Mouse (Mus musculus) kidney, postnatal 0 days (tissue): ENCODE measurements at regions not wholly inside any gene's neighbourhood (a gene's known extent, or its start where the extent isn't known, plus 50 kb on each side); places are given as distances from the start of the nearest gene placed in this dataset.

Experiments used
- ATAC-seq: fragments of 200-750 bp; cut with Nextera tagmentation; replicated peaks from 2 replicates; pipeline ENCODE4 v1.8.0; 2017; ENCODE audit warnings: low read depth, moderate number of reproducible peaks, moderate TSS enrichment, moderate library complexity; ENCODE audit not compliant: low FRiP score
- DNase-seq: peaks from one replicate; pipeline ENCODE4 v3.0.0-alpha.2; 2016; ENCODE audit warnings: low spot score
- H3K27ac ChIP-seq: fragments of 300-500 bp; sonication (generic); 2 replicates; pipeline ENCODE4 v1.5.1; 2014; ENCODE audit warnings: mild to moderate bottlenecking
- H3K27me3 ChIP-seq: fragments of 300-500 bp; sonication (generic); 2 replicates; pipeline ENCODE4 v1.6.1; 2014; ENCODE audit warnings: low read length, mixed read lengths; ENCODE audit not compliant: insufficient read depth
- H3K36me3 ChIP-seq: fragments of 300-500 bp; sonication (generic); 2 replicates; pipeline ENCODE4 v1.6.1; 2014; ENCODE audit warnings: low read length, mixed read lengths; ENCODE audit not compliant: insufficient read depth
- H3K4me1 ChIP-seq: fragments of 300-500 bp; sonication (generic); replicated peaks from 2 replicates; pipeline ENCODE4 v1.6.1; 2014; ENCODE audit warnings: antibody characterized with exemption, low read length, mixed read lengths; ENCODE audit not compliant: insufficient read depth
- H3K4me2 ChIP-seq: fragments of 300-500 bp; sonication (generic); 2 replicates; pipeline ENCODE4 v1.6.1; 2014; ENCODE audit warnings: mild to moderate bottlenecking, low read length, moderate library complexity, mixed read lengths
- H3K4me3 ChIP-seq: fragments of 300-500 bp; sonication (generic); replicated peaks from 2 replicates; pipeline ENCODE4 v1.5.1; 2014; ENCODE audit warnings: low read depth, low read length
- H3K9ac ChIP-seq: fragments of 300-500 bp; sonication (generic); 2 replicates; pipeline ENCODE4 v1.6.1; 2014; ENCODE audit warnings: low read depth, low read length
- H3K9me3 ChIP-seq: fragments of 300-500 bp; sonication (generic); replicated peaks from 2 replicates; pipeline ENCODE4 v1.6.1; 2016; ENCODE audit warnings: low read length, inconsistent platforms, mixed read lengths
- CTCF ChIP-seq: IDR thresholded peaks from 2 replicates; pipeline ENCODE4 v1.5.1; 2016; ENCODE audit warnings: antibody characterized with exemption, low read depth, mild to moderate bottlenecking, moderate library complexity
- WGBS: fragments of 180-500 bp; shearing (Covaris S2); extraction: QIAGEN DNeasy Blood & Tissue Kit; methylation state at CpG from one replicate; pipeline ENCODE4 v1.1.7; 2014; 5-methylcytosine and 5-hydroxymethylcytosine counted together

GRCm38 (mm10) chr4:87467600-87467999 lies 237.3 kb upstream of the Slc24a2 start:
- no peak for DNase-seq

GRCm38 (mm10) chr4:87467018-87467417 lies 236.7 kb upstream of the Slc24a2 start:
- no peak overlapping the region for H3K4me2 ChIP-seq
- no peaks in the 10 kb centered on the region for H3K27me3 ChIP-seq
- H3K9ac ChIP-seq, result no peak overlapping the region
- H3K9me3 ChIP-seq, result no peaks in the 10 kb centered on the region
- DNase-seq (peak; percentile 79), ATAC-seq (no peak)
- no peak for TF ChIP-seq CTCF
- H3K4me1 ChIP-seq, result no peaks in the 10 kb centered on the region
- WGBS, result 60% methylated on average over 8 of the region's 8 CpGs
- H3K27ac ChIP-seq, result no peak overlapping the region
- no peaks in the 10 kb centered on the region for H3K36me3 ChIP-seq
- H3K4me3 ChIP-seq, result no peak overlapping the region

More at GRCm38 (mm10) chr4:87467600-87467999, 237.3 kb upstream of the Slc24a2 start:
- ATAC-seq, result no peak
- H3K4me2 ChIP-seq, result no peak overlapping the region
- no peak overlapping the region for H3K9ac ChIP-seq
- TF ChIP-seq CTCF, result no peak
- no peaks in the 10 kb centered on the region for H3K4me1 ChIP-seq
- no peak overlapping the region for H3K4me3 ChIP-seq
- no peaks in the 10 kb centered on the region for H3K9me3 ChIP-seq
- no peaks in the 10 kb centered on the region for H3K36me3 ChIP-seq
- no peaks in the 10 kb centered on the region for H3K27me3 ChIP-seq
- no peak overlapping the region for H3K27ac ChIP-seq

DNA sequence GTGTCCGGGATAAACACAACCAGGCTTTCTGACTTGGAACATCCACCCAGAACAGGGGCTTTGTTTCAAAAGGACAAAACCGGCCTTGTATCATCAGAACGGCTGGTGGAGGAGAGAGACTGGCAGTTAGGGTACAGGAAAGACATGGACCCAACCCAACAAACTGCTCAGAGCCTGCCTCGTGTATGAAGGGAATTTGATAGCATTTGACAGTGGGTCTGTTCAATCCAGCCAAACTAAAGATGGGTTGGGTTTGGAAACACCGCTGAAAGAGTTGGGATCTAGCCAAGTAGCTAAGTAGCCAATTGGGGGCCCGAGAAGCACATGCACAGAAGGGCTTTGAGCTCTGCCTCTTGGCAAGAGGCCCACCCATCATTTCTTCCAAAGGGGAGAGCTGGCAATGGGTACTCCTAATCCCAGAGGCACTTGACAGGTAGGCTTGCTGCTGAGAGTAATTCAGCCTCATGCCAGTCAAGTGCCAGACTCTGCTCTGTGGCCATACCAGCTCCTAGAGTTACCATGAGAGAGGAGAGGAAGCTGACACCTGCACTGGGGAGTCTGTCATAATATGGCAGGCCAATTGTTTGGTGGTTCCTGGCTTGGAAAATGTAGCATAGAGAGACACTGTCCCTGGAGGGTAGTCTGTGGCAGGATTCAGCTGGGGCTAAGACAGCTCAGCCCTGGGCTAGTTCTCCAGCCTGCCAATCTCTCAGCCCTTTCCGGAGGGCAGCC lies 231.1 kb upstream of the Slc24a2 start:
- no peak overlapping the region for H3K4me2 ChIP-seq
- TF ChIP-seq CTCF, result no peak
- ATAC-seq, result no peak

DNA sequence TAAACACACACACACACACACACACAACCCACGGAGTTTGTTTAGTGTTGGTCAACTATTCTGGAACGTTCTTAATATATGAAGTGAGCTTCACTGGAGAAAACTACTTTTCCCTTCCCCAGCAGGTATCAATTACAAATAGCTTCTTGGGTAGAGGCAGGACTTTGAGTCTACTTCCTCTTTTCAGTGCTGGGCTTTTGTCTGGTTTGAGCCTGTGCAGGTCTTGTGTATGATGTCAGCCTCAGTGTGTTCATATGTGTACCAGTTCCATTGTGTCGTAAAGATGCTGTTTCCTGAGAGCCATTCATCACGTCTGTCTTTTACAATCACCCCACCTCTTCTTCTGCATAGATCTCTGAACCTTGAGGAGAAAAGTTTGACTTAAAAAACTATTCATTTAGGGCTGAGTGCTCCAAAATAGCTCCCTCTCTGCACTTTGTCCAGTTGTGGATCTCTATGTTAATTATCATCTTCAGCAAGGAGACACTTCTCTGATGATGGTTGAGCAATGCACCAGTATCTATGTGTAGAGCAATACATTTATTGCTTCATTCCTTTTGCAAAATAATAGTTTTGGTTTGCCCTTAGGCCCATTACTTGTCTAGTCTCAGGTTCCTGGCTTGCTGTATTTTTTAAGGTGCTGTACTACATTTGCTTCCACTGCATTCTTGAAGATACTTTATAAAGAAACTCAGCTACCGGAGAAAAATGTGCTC lies 225.7 kb upstream of the Slc24a2 start:
- no peak for ATAC-seq
- H3K4me2 ChIP-seq, result no peak overlapping the region
- no peak overlapping the region for H3K4me3 ChIP-seq
- no peaks in the 10 kb centered on the region for H3K9me3 ChIP-seq
- no peaks in the 10 kb centered on the region for H3K36me3 ChIP-seq
- TF ChIP-seq CTCF, result no peak
- H3K27me3 ChIP-seq, result no peaks in the 10 kb centered on the region
- whole genome bisulfite sequencing, result 76% methylated on average over 5 of the region's 5 CpGs
- no peak overlapping the region for H3K9ac ChIP-seq
- H3K27ac ChIP-seq, result no peak overlapping the region
- no peaks in the 10 kb centered on the region for H3K4me1 ChIP-seq
- DNase-seq, result no peak

More for the DNA sequence above, 231.1 kb upstream of the Slc24a2 start:
- Histone ChIP-seq H3K9ac (no peak overlapping the region), H3K9me3 (no peaks in the 10 kb centered on the region), H3K36me3 (no peaks in the 10 kb centered on the region), H3K4me1 (no peaks in the 10 kb centered on the region), H3K27me3 (no peaks in the 10 kb centered on the region), H3K27ac (no peak overlapping the region), H3K4me3 (no peak overlapping the region)
- DNase-seq, result no peak
- WGBS, result 71% methylated on average over 7 of the region's 7 CpGs

GRCm38 (mm10) chr4:87452122-87452521 lies 221.8 kb upstream of the Slc24a2 start:
- Histone ChIP-seq H3K4me2 (no peak overlapping the region), H3K4me1 (no peaks in the 10 kb centered on the region; the same call in 1 of the 2 replicates), H3K36me3 (no peaks in the 10 kb centered on the region), H3K27me3 (no peaks in the 10 kb centered on the region), H3K27ac (no peak overlapping the region), H3K9me3 (no peaks in the 10 kb centered on the region), H3K4me3 (no peak overlapping the region), H3K9ac (no peak overlapping the region)
- ATAC-seq, result no peak
- peak; percentile 35 for DNase-seq
- no peak for TF ChIP-seq CTCF
- 42% methylated on average over 2 of the region's 2 CpGs for WGBS

DNA sequence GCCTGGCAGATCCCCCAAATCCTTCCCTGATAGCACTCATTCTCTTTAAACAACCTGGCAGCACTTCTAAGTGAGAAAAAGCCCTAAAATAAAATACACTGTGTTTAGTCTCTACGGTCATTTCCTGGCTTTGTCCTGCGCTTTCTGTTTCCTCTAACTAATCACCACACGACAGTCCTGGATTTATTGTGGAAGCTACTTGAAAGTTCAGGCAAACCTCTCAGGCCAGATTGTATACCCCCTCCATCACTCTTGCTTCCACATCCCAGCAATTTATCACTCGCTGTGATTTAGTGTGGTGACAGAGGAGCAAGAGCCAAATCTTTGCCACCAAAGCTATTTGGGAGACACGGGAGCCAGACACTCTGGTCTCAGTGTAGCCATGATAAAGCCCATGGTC lies 221.0 kb upstream of the Slc24a2 start:
- TF ChIP-seq CTCF, result no peak
- H3K4me2 ChIP-seq, result no peak overlapping the region
- H3K27ac ChIP-seq, result no peak overlapping the region
- no peak overlapping the region for H3K4me3 ChIP-seq
- WGBS, result 19% methylated on average over 5 of the region's 5 CpGs
- no peaks in the 10 kb centered on the region for H3K9me3 ChIP-seq
- no peaks in the 10 kb centered on the region for H3K27me3 ChIP-seq
- peak; percentile 86 for DNase-seq
- H3K9ac ChIP-seq, result no peak overlapping the region
- H3K4me1 ChIP-seq, result no peaks in the 10 kb centered on the region; the same call in 1 of the 2 replicates
- ATAC-seq, result no peak
- no peaks in the 10 kb centered on the region for H3K36me3 ChIP-seq
